Mouse (Mus musculus) forebrain, embryonic 14.5 days (tissue): ENCODE measurements around the gene Tmem178b. TPM values are rescaled to one million over a fixed set of nuclear protein-coding genes. Genes with fewer than 3 reads are reported as not detected.

ENCODE experiments used
- ATAC-seq: fragments of 200-750 bp; cut with Nextera tagmentation; 2 replicates; pipeline ENCODE4 v1.8.0; 2017; ENCODE audit warnings: mild to moderate bottlenecking, moderate library complexity
- DNase-seq: peaks from one replicate; pipeline ENCODE4 v3.0.0-alpha.2; 2015; ENCODE audit warnings: low spot score
- H3K27ac ChIP-seq: fragments of 300-500 bp; sonication (generic); 2 replicates; pipeline ENCODE4 v1.5.1; 2014; ENCODE audit warnings: low read depth, mild to moderate bottlenecking, control low read depth, low read length, moderate library complexity
- H3K27me3 ChIP-seq: fragments of 300-500 bp; sonication (generic); replicated peaks from 2 replicates; pipeline ENCODE4 v1.6.1; 2014; ENCODE audit warnings: low read length, control low read depth, mixed read lengths; ENCODE audit not compliant: control insufficient read depth, insufficient read depth
- H3K36me3 ChIP-seq: fragments of 300-500 bp; sonication (generic); 2 replicates; pipeline ENCODE4 v1.6.1; 2014; ENCODE audit warnings: low read length, control low read depth; ENCODE audit not compliant: control insufficient read depth, insufficient read depth
- H3K4me1 ChIP-seq: fragments of 300-500 bp; sonication (generic); 2 replicates; pipeline ENCODE4 v1.6.1; 2014; ENCODE audit warnings: antibody characterized with exemption, low read length, control low read depth; ENCODE audit not compliant: control insufficient read depth, insufficient read depth
- H3K4me2 ChIP-seq: fragments of 300-500 bp; sonication (generic); 2 replicates; pipeline ENCODE4 v1.6.1; 2014; ENCODE audit warnings: mild to moderate bottlenecking, control low read depth, low read length
- H3K4me3 ChIP-seq: fragments of 300-500 bp; sonication (generic); 2 replicates; pipeline ENCODE4 v1.5.1; 2014; ENCODE audit warnings: low read depth, low read length, control low read depth
- H3K9ac ChIP-seq: fragments of 300-500 bp; sonication (generic); 2 replicates; pipeline ENCODE4 v1.6.1; 2014; ENCODE audit warnings: mild to moderate bottlenecking, low read length, control low read depth, moderate library complexity
- H3K9me3 ChIP-seq: fragments of 300-500 bp; sonication (generic); replicated peaks from 2 replicates; pipeline ENCODE4 v1.6.1; 2016; ENCODE audit warnings: low read length, control low read depth, mixed read lengths; ENCODE audit not compliant: control insufficient read depth
- WGBS: fragments of 180-500 bp; shearing (Covaris S2); extraction: QIAGEN DNeasy Blood & Tissue Kit; methylation state at CpG from one replicate; pipeline ENCODE4 v1.1.7; 2014; 5-methylcytosine and 5-hydroxymethylcytosine counted together
- polyA plus RNA-seq: library from polyadenylated mRNA; unstranded; fragments of >200 nt; fragmentation: Nextera tagmentation; extraction: Ambion mirVana; gene quantifications from 2 replicates; pipeline ENCODE4 v1.2.1, GENCODE M21; 2014

Tmem178b gene
- 18.5 and 25.6 TPM in 2 replicates for polyA plus RNA-seq

- no peaks in the 10 kb centered on the region for H3K36me3 ChIP-seq
- WGBS, result under 1% methylated on average over 63 of the region's 63 CpGs
- peak within 1 kb of the TSS; percentile 72 for H3K4me3 ChIP-seq
- no peaks in the 10 kb centered on the region for H3K27me3 ChIP-seq
- H3K9ac ChIP-seq, result peak within 1 kb of the TSS; percentile 85
- peak within 1 kb of the TSS; percentile 94 for H3K27ac ChIP-seq
- peak within 1 kb of the TSS; percentile 92 for H3K4me2 ChIP-seq
- H3K9me3 ChIP-seq, result no peaks in the 10 kb centered on the region
- peak; percentile 63 for DNase-seq
- peak; percentile 45 for ATAC-seq
- peaks cover 28% of the 10 kb centered on the region for H3K4me1 ChIP-seq
Measured at GRCm38 (mm10) chr6:39872901-39873591, at the start of gene Tmem178b. Tmem178b (plus strand) TSS chr6:39873271.

- H3K4me2 ChIP-seq, result no peak overlapping the region
- ATAC-seq (no peak), DNase-seq (no peak)
- no peak overlapping the region for H3K4me3 ChIP-seq
- no peak overlapping the region for H3K27ac ChIP-seq
- no peaks in the 10 kb centered on the region for H3K4me1 ChIP-seq
- H3K27me3 ChIP-seq, result no peaks in the 10 kb centered on the region
- H3K9ac ChIP-seq, result no peak overlapping the region
- WGBS, result 90% methylated on average over 5 of the region's 5 CpGs
- H3K9me3 ChIP-seq, result no peaks in the 10 kb centered on the region
- H3K36me3 ChIP-seq, result no peaks in the 10 kb centered on the region
Measured at GRCm38 (mm10) chr6:39828736-39829135, 44.3 kb upstream of the Tmem178b start.

GRCm38 (mm10) chr6:39843698-39844342, 29.3 kb upstream of the Tmem178b start:
- no peak overlapping the region for H3K9ac ChIP-seq
- no peak for ATAC-seq
- WGBS, result 94% methylated on average over 14 of the region's 14 CpGs

GRCm38 (mm10) chr6:39847538-39847937, 25.5 kb upstream of the Tmem178b start:
- no peak overlapping the region for H3K4me2 ChIP-seq
- no peaks in the 10 kb centered on the region for H3K9me3 ChIP-seq
- no peaks in the 10 kb centered on the region for H3K4me1 ChIP-seq
- no peak overlapping the region for H3K4me3 ChIP-seq
- 81% methylated on average over 2 of the region's 2 CpGs for WGBS
- DNase-seq (no peak), ATAC-seq (no peak)
- H3K9ac ChIP-seq, result no peak overlapping the region
- no peaks in the 10 kb centered on the region for H3K36me3 ChIP-seq
- H3K27ac ChIP-seq, result no peak overlapping the region
- no peaks in the 10 kb centered on the region for H3K27me3 ChIP-seq

More at GRCm38 (mm10) chr6:39843698-39844342, 29.3 kb upstream of the Tmem178b start:
- Histone ChIP-seq H3K9me3 (no peaks in the 10 kb centered on the region), H3K4me1 (no peaks in the 10 kb centered on the region), H3K4me3 (no peak overlapping the region), H3K4me2 (no peak overlapping the region), H3K27me3 (no peaks in the 10 kb centered on the region), H3K27ac (no peak overlapping the region), H3K36me3 (no peaks in the 10 kb centered on the region)
- no peak for DNase-seq

GRCm38 (mm10) chr6:39848766-39849165, 24.3 kb upstream of the Tmem178b start:
- WGBS, result 53% methylated on average over 7 of the region's 7 CpGs
- Histone ChIP-seq H3K27me3 (no peaks in the 10 kb centered on the region), H3K9me3 (no peaks in the 10 kb centered on the region), H3K4me1 (no peaks in the 10 kb centered on the region), H3K4me3 (no peak overlapping the region), H3K4me2 (no peak overlapping the region), H3K27ac (no peak overlapping the region), H3K36me3 (no peaks in the 10 kb centered on the region), H3K9ac (no peak overlapping the region)
- no peak for ATAC-seq
- peak; percentile 10 for DNase-seq

- no peaks in the 10 kb centered on the region for H3K36me3 ChIP-seq
- no peak overlapping the region for H3K4me2 ChIP-seq
- no peaks in the 10 kb centered on the region for H3K9me3 ChIP-seq
- H3K9ac ChIP-seq, result no peak overlapping the region
- no peak overlapping the region for H3K27ac ChIP-seq
- H3K27me3 ChIP-seq, result no peaks in the 10 kb centered on the region
- ATAC-seq, result no peak
- 92% methylated on average over 4 of the region's 4 CpGs for WGBS
- no peaks in the 10 kb centered on the region for H3K4me1 ChIP-seq
- no peak overlapping the region for H3K4me3 ChIP-seq
- no peak for DNase-seq
Measured at GRCm38 (mm10) chr6:39849667-39850066, 23.4 kb upstream of the Tmem178b start.

- Histone ChIP-seq H3K9ac (peak overlapping the region; percentile 85), H3K4me2 (peak overlapping the region; percentile 92), H3K9me3 (no peaks in the 10 kb centered on the region), H3K27ac (peak overlapping the region; percentile 94), H3K36me3 (no peaks in the 10 kb centered on the region), H3K27me3 (no peaks in the 10 kb centered on the region), H3K4me3 (peak overlapping the region; percentile 72), H3K4me1 (peaks cover 19% of the 10 kb centered on the region)
- DNase-seq, result peak; percentile 95
- WGBS, result under 1% methylated on average over 28 of the region's 28 CpGs
- peak; percentile 33 for ATAC-seq
Measured at GRCm38 (mm10) chr6:39870271-39871135, 2.6 kb upstream of the Tmem178b start.

GRCm38 (mm10) chr6:39871381-39872305, 1.4 kb upstream of the Tmem178b start:
- Histone ChIP-seq H3K9me3 (no peaks in the 10 kb centered on the region), H3K9ac (peak overlapping the region; percentile 85), H3K4me2 (peak overlapping the region; percentile 92), H3K4me3 (peak overlapping the region; percentile 72), H3K27ac (peak overlapping the region; percentile 94), H3K36me3 (no peaks in the 10 kb centered on the region), H3K4me1 (peaks cover 22% of the 10 kb centered on the region), H3K27me3 (no peaks in the 10 kb centered on the region)
- under 1% methylated on average over 71 of the region's 71 CpGs for WGBS
- DNase-seq (peak; percentile 93), ATAC-seq (peak; percentile 75)
